Mouse (Mus musculus): Measurements from ENCODE around the gene Gm14440. TPM values are rescaled to one million over a fixed set of nuclear protein-coding genes. Genes with fewer than 3 reads are reported as not detected.
"Not testable (repeated sequence)": the region's sequence is repeated elsewhere in the genome, so short reads cannot be mapped to it uniquely, and the experiment has no call there.

The Gm14440 gene
- not detected in 2 replicates for total RNA-seq (2015)
- total RNA-seq (2017), result not detected in 2 replicates

- ATAC-seq (ENCODE audit: poor library complexity, severe bottlenecking), result not testable (repeated sequence)
These were observed at the start of gene Gm14440 for GRCm38 (mm10) chr2:175274825-175275224. Gene Gm14440 (plus strand): TSS chr2:175275125.

Other genes starting within 250 kb of the Gm14440 start
- 1.1 TPM in 1 of 2 replicates, not detected in the other for gene Gm14393, start 207.3 kb upstream of the Gm14440 start, total RNA-seq (2015)
- not detected in 2 replicates for gene Gm14393, start 207.3 kb upstream of the Gm14440 start, total RNA-seq (2017)
- gene Gm14399, start 133.1 kb upstream of the Gm14440 start, total RNA-seq (2015), result 2.7 and 5.5 TPM in 2 replicates
- gene Gm14399, start 133.1 kb upstream of the Gm14440 start, total RNA-seq (2017), result 4.4 and 33.5 TPM in 2 replicates
- not detected in 2 replicates for gene Gm14443, start 99.3 kb upstream of the Gm14440 start, total RNA-seq (2015)
- 0.29 TPM in 1 of 2 replicates, not detected in the other for gene Gm14443, start 99.3 kb upstream of the Gm14440 start, total RNA-seq (2017)
- 4.0 and 5.2 TPM in 2 replicates for gene Gm14391, start 68.2 kb upstream of the Gm14440 start, total RNA-seq (2015)
- 11.4 and 12.0 TPM in 2 replicates for gene Gm14391, start 68.2 kb upstream of the Gm14440 start, total RNA-seq (2017)
- 11.9 and 14.1 TPM in 2 replicates for gene Gm4631, start 63.1 kb downstream of the Gm14440 start, total RNA-seq (2015)
- gene Gm4631, start 63.1 kb downstream of the Gm14440 start, total RNA-seq (2017), result 8.4 and 9.8 TPM in 2 replicates
- 2.3 and 6.1 TPM in 2 replicates for gene Zfp968, start 97.3 kb downstream of the Gm14440 start, total RNA-seq (2015)
- 2.3 and 3.8 TPM in 2 replicates for gene Zfp968, start 97.3 kb downstream of the Gm14440 start, total RNA-seq (2017)
- 1.5 and 11.6 TPM in 2 replicates for gene Gm4724, start 160.7 kb downstream of the Gm14440 start, total RNA-seq (2015)
- 6.8 and 10.2 TPM in 2 replicates for gene Gm4724, start 160.7 kb downstream of the Gm14440 start, total RNA-seq (2017)
- 7.9 and 8.0 TPM in 2 replicates for gene Zfp965, start 194.9 kb downstream of the Gm14440 start, total RNA-seq (2015)
- gene Zfp965, start 194.9 kb downstream of the Gm14440 start, total RNA-seq (2017), result 5.7 and 16.1 TPM in 2 replicates

Measured in megakaryocyte, adult 5-6 weeks (primary cell).